Comparison of ENCODE assay signal across 1 mouse cellular context in the genomic region with DNA sequence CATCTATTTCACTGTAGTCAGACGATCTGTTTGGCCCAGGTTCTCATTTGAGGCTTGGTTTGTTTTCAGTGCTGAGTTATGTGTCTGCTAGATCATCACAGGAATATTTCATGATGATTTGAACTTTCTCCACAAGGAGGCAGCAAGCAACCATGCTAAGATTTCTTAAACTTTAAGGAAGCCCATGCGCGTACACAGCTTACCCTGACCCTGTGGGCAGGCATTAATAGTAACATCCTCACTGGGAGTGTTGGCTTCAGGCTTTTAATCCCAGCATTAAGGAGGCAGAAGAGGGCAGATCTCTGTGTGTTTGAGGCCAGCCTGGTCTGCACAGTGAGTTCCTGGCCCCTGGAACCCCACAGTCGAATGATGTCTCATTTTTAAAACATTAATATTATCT.
TF ChIP-seq lines count a peak whose summit lies in the region.

No protein-coding gene starts in this region.

TF ChIP-seq in CH12.LX, 34 proteins besides CTCF, POLR2A, EP300 and RAD21 (continued from another document):
- no peak for TF ChIP-seq GABPA (IDR thresholded peaks at IDR 0.05; ENCODE audit: insufficient replicate concordance, low read depth, low read length)
- no peak for TF ChIP-seq MEF2A (IDR thresholded peaks at IDR 0.05; ENCODE audit: borderline replicate concordance, low read depth, low read length)
- TF ChIP-seq RCOR1 (conservative IDR thresholded peaks at IDR 0.05; ENCODE audit: low read depth, low read length), result no peak
- no peak for TF ChIP-seq USF1 (IDR thresholded peaks at IDR 0.05; ENCODE audit: low read depth, low read length)
- TF ChIP-seq JUN (IDR thresholded peaks at IDR 0.05; ENCODE audit: insufficient read depth, low read depth, low read length), result no peak
- no peak for TF ChIP-seq KAT2A (IDR thresholded peaks at IDR 0.05; ENCODE audit: insufficient replicate concordance, low read length)
- TF ChIP-seq UBTF (IDR thresholded peaks at IDR 0.05; ENCODE audit: low read depth, low read length), result no peak
- TF ChIP-seq NRF1 (IDR thresholded peaks at IDR 0.05; ENCODE audit: low read depth, low read length), result peak; percentile 40; the same call in 1 of the 2 replicates
- TF ChIP-seq HCFC1 (IDR thresholded peaks at IDR 0.05; ENCODE audit: low read depth, low read length), result no peak
- TF ChIP-seq IRF4 (IDR thresholded peaks at IDR 0.05; ENCODE audit: low read depth, low read length), result 0 out of 2 replicates have a peak, but pooled peaks have one; percentile 25
- no peak for TF ChIP-seq E2F4 (IDR thresholded peaks at IDR 0.05; ENCODE audit: insufficient replicate concordance, low read depth, low read length)
- no peak for TF ChIP-seq ZMIZ1 (IDR thresholded peaks at IDR 0.05; ENCODE audit: low read depth, low read length)
- TF ChIP-seq MAX (IDR thresholded peaks at IDR 0.05; ENCODE audit: low read length), result no peak
- 0 out of 2 replicates have a peak, but pooled peaks have one; percentile 23 for TF ChIP-seq ELF1 (IDR thresholded peaks at IDR 0.05; ENCODE audit: low read depth, low read length)
- TF ChIP-seq MYC (IDR thresholded peaks at IDR 0.05; ENCODE audit: low read depth, low read length), result peak; percentile 67; the same call in 1 of the 2 replicates
- no peak for TF ChIP-seq PAX5 (IDR thresholded peaks at IDR 0.05; ENCODE audit: low read length)
- no peak for TF ChIP-seq SIN3A (IDR thresholded peaks at IDR 0.05; ENCODE audit: low read length)
- no peak for TF ChIP-seq NELFE (IDR thresholded peaks at IDR 0.05; ENCODE audit: low read depth, low read length)
- TF ChIP-seq JUND (conservative IDR thresholded peaks at IDR 0.05; ENCODE audit: low read depth, low read length), result no peak
- TF ChIP-seq SMC3 (IDR thresholded peaks at IDR 0.05; ENCODE audit: low read depth, low read length), result peak; percentile 83
- TF ChIP-seq ZKSCAN1 (IDR thresholded peaks at IDR 0.05; ENCODE audit: borderline replicate concordance, low read depth, low read length), result no peak
- no peak for TF ChIP-seq POLR2AphosphoS2 (IDR thresholded peaks at IDR 0.05; ENCODE audit: low read depth, low read length)
- no peak for TF ChIP-seq USF2 (conservative IDR thresholded peaks at IDR 0.05; ENCODE audit: low read depth, low read length)
- TF ChIP-seq CHD2 (IDR thresholded peaks at IDR 0.05; ENCODE audit: low read length), result no peak
- TF ChIP-seq ETS1 (conservative IDR thresholded peaks at IDR 0.05; ENCODE audit: low read depth, low read length), result no peak
